Mouse (Mus musculus): ENCODE measurements around the gene Cetn4. TPM values are rescaled to one million over a fixed set of nuclear protein-coding genes. Genes with fewer than 3 reads are reported as not detected.

Gene Cetn4
- polyA plus RNA-seq, 1 experiment from 2014 or later: 2.4 TPM

DNA sequence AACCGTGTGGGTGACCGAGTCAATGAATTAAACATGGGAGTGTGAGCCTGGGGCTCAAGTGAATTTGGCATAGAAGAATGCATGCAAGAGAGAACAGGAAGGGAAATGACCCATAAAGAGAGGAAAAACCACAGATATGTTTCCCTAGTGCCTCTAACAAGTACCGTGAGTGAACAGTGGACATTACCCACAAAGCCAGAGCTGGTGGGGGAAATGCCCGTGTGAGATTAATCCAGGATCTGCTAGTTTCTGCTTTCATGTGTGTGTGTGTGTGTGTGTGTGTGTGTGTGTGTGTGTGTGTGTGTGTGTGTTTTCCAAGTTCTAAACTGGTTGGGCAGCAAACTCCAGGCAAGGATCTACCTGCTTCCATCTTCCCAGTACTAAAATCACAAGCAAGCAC lies 42.6 kb downstream of the Cetn4 start:
- ATAC-seq (replicated peaks; ENCODE audit: low FRiP score): no peak
- no peaks in the 10 kb centered on the region for H3K9me3 ChIP-seq (ENCODE audit: control insufficient read depth, low read length)
- WGBS: 69% methylated on average over 4 of the region's 4 CpGs

GRCm38 (mm10) chr3:37268338-37268737 lies 44.2 kb downstream of the Cetn4 start:
- ATAC-seq (replicated peaks; ENCODE audit: low FRiP score) (no peak), DNase-seq (ENCODE audit: low spot score) (no peak)
- 83% methylated on average over 11 of the region's 11 CpGs for WGBS
- Histone ChIP-seq H3K4me2 (no peak overlapping the region), H3K27me3 (replicated peaks; ENCODE audit: control insufficient read depth, insufficient read depth, low read length) (no peaks in the 10 kb centered on the region), H3K9ac (ENCODE audit: low read depth, low read length) (no peak overlapping the region), H3K9me3 (ENCODE audit: control insufficient read depth, low read length) (no peaks in the 10 kb centered on the region), H3K4me3 (ENCODE audit: low read depth, low read length) (no peak overlapping the region), H3K4me1 (replicated peaks; ENCODE audit: control insufficient read depth, insufficient read depth, low read length) (no peaks in the 10 kb centered on the region), H3K36me3 (ENCODE audit: control insufficient read depth, insufficient read depth, low read length) (no peaks in the 10 kb centered on the region), H3K27ac (ENCODE audit: low read depth, low read length) (no peak overlapping the region)

More for the DNA sequence above, 42.6 kb downstream of the Cetn4 start:
- no peak for DNase-seq (ENCODE audit: low spot score)
- no peak overlapping the region for H3K4me2 ChIP-seq
- 0 out of 2 replicates have a peak, but pooled peaks cover 4% of the 10 kb centered on the region for H3K4me1 ChIP-seq (replicated peaks; ENCODE audit: control insufficient read depth, insufficient read depth, low read length)
- H3K27ac ChIP-seq (ENCODE audit: low read depth, low read length): no peak overlapping the region
- no peak overlapping the region for H3K4me3 ChIP-seq (ENCODE audit: low read depth, low read length)
- H3K36me3 ChIP-seq (ENCODE audit: control insufficient read depth, insufficient read depth, low read length): no peaks in the 10 kb centered on the region
- H3K9ac ChIP-seq (ENCODE audit: low read depth, low read length): no peak overlapping the region
- no peaks in the 10 kb centered on the region for H3K27me3 ChIP-seq (replicated peaks; ENCODE audit: control insufficient read depth, insufficient read depth, low read length)

GRCm38 (mm10) chr3:37259331-37259999 lies 53.0 kb downstream of the Cetn4 start:
- peaks cover 6% of the 10 kb centered on the region; the same call in 1 of the 2 replicates for H3K4me1 ChIP-seq (replicated peaks; ENCODE audit: control insufficient read depth, insufficient read depth, low read length)
- ATAC-seq (replicated peaks; ENCODE audit: low FRiP score) (peak; percentile 88), DNase-seq (ENCODE audit: low spot score) (no peak)
- H3K9ac ChIP-seq (ENCODE audit: low read depth, low read length): no peak overlapping the region
- no peaks in the 10 kb centered on the region for H3K36me3 ChIP-seq (ENCODE audit: control insufficient read depth, insufficient read depth, low read length)
- peak overlapping the region; percentile 47 for H3K4me2 ChIP-seq
- 33% methylated on average over 10 of the region's 10 CpGs for WGBS
- H3K27ac ChIP-seq (ENCODE audit: low read depth, low read length): peak overlapping the region; percentile 2; the same call in 1 of the 2 replicates
- H3K9me3 ChIP-seq (ENCODE audit: control insufficient read depth, low read length): no peaks in the 10 kb centered on the region
- no peak overlapping the region for H3K4me3 ChIP-seq (ENCODE audit: low read depth, low read length)
- H3K27me3 ChIP-seq (replicated peaks; ENCODE audit: control insufficient read depth, insufficient read depth, low read length): no peaks in the 10 kb centered on the region

- ATAC-seq (replicated peaks; ENCODE audit: low FRiP score): no peak
- H3K4me2 ChIP-seq: no peak overlapping the region
- H3K9me3 ChIP-seq (ENCODE audit: control insufficient read depth, low read length): no peaks in the 10 kb centered on the region
- no peaks in the 10 kb centered on the region for H3K27me3 ChIP-seq (replicated peaks; ENCODE audit: control insufficient read depth, insufficient read depth, low read length)
- WGBS: 86% methylated on average over 15 of the region's 15 CpGs
- no peaks in the 10 kb centered on the region for H3K36me3 ChIP-seq (ENCODE audit: control insufficient read depth, insufficient read depth, low read length)
- H3K9ac ChIP-seq (ENCODE audit: low read depth, low read length): no peak overlapping the region
- H3K27ac ChIP-seq (ENCODE audit: low read depth, low read length): no peak overlapping the region
- DNase-seq (ENCODE audit: low spot score): no peak
- H3K4me1 ChIP-seq (replicated peaks; ENCODE audit: control insufficient read depth, insufficient read depth, low read length): peaks cover 6% of the 10 kb centered on the region; the same call in 1 of the 2 replicates
- no peak overlapping the region for H3K4me3 ChIP-seq (ENCODE audit: low read depth, low read length)
Observed at GRCm38 (mm10) chr3:37257776-37258175, 54.7 kb downstream of the Cetn4 start.

Other genes with a start within 250 kb of the Cetn4 start
- gene Adad1, start 249.2 kb downstream of the Cetn4 start, polyA plus RNA-seq (2014; fragmentation: Nextera tagmentation; extraction: Ambion mirVana): 0.21 and 0.36 TPM in 2 replicates
- gene Il2, start 186.7 kb downstream of the Cetn4 start, polyA plus RNA-seq (2014; fragmentation: Nextera tagmentation; extraction: Ambion mirVana): 0.18 and 0.32 TPM in 2 replicates
- not detected in 2 replicates for gene Il21, start 80.1 kb downstream of the Cetn4 start, polyA plus RNA-seq (2014; fragmentation: Nextera tagmentation; extraction: Ambion mirVana)
- gene Bbs12, start 154 bp downstream of the Cetn4 start, polyA plus RNA-seq (2014; fragmentation: Nextera tagmentation; extraction: Ambion mirVana): 9.2 and 10.7 TPM in 2 replicates
- 0.26 and 0.44 TPM in 2 replicates for gene Fgf2, start 35.6 kb upstream of the Cetn4 start, polyA plus RNA-seq (2014; fragmentation: Nextera tagmentation; extraction: Ambion mirVana)
- gene Spata5, start 107.2 kb upstream of the Cetn4 start, polyA plus RNA-seq (2014; fragmentation: Nextera tagmentation; extraction: Ambion mirVana): 41.2 and 52.8 TPM in 2 replicates
- 8.5 and 11.5 TPM in 2 replicates for gene Nudt6, start 107.5 kb upstream of the Cetn4 start, polyA plus RNA-seq (2014; fragmentation: Nextera tagmentation; extraction: Ambion mirVana)